Mouse (Mus musculus) brain, adult 10 weeks (tissue): Measurements from ENCODE around the gene Elp4. TPM values are rescaled to one million over a fixed set of nuclear protein-coding genes. Genes with fewer than 3 reads are reported as not detected.

Experiments used
- polyA plus RNA-seq: library from polyadenylated mRNA; stranded (reverse); fragments of 350-450 nt; fragmentation: Illumina TruSeq; extraction: RNeasy Lipid Tissue Mini Kit (QIAGEN cat#74804); gene quantifications from one replicate; pipeline ENCODE4 v1.2.3, GENCODE M21; 2015; ENCODE audit warnings: low read depth, low replicate concordance

Gene Elp4
- polyA plus RNA-seq, result 17.8 TPM

GRCm38 (mm10) chr2:105903896-105904756 lies at the start of gene Elp4, which contains the start of gene Immp1l:
TSS of gene Elp4 (minus strand) at chr2:105904564.
TSS of gene Immp1l (plus strand) at chr2:105904638.

GRCm38 (mm10) chr2:105668271-105669270 lies 235.8 kb downstream of the Elp4 start, which contains the start of gene Pax6:
TSS of gene Pax6 (plus strand) at chr2:105668900.

Other genes with a start within 250 kb of the Elp4 start
- gene Pax6, start 235.7 kb downstream of the Elp4 start, polyA plus RNA-seq, result 8.2 TPM
- gene Immp1l, start 74 bp upstream of the Elp4 start, polyA plus RNA-seq, result 61.0 TPM
- gene Dnajc24, start 99.0 kb upstream of the Elp4 start, polyA plus RNA-seq, result 26.7 TPM